Mouse (Mus musculus) gastrocnemius, postnatal 4 days (tissue): ENCODE results near the gene Gsx2. TPM values are rescaled to one million over a fixed set of nuclear protein-coding genes. Genes with fewer than 3 reads are reported as not detected.

ENCODE experiments used
- DNase-seq, 2 experiments: peaks; one replicate each; pipeline ENCODE4 v3.0.0; 2021 to 2022; ENCODE audit warnings: low spot score in 2 of 2, mixed read lengths in 2 of 2
- total RNA-seq, 2 experiments: library from RNA; stranded (reverse); gene quantifications; 2 replicates each; pipeline ENCODE4 v1.2.3; 2021

Gsx2 gene
- total RNA-seq, 2 experiments from 2014 or later: not detected

DNA sequence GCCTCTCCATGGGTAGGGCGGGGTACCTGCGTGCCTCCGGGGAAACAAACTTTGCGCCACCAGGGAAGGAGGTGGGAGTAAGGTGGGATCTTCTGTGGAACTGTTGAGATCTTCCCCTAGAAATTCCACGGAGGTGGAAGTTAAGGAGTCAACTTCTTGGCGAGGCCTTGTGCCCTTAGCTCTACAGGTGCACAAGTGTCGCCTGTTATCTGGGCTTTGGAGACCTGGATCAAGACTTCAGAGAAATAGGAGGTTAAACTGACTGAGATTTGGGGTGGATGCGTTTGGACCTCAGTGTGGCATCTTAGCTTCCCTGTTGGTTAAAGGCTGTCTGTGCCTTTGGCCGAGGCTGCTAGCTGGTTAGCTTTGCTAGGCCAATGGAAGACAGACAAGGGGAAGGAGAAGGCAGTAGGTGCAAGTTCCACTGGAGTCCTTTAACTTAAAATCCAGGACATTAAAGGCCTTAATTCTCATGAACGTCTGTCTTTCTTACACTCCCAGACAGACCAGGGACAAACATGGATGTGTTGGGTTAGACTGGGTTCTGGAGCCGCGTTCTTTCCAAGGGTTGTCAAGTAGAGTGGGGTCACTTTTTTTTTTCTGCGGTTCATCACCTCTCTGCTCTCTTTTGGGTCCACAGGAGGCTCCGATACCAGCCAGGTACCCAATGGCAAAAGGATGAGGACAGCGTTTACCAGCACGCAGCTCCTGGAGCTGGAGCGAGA, 1.1 kb downstream of the Gsx2 start:
- DNase-seq: no peak

DNA sequence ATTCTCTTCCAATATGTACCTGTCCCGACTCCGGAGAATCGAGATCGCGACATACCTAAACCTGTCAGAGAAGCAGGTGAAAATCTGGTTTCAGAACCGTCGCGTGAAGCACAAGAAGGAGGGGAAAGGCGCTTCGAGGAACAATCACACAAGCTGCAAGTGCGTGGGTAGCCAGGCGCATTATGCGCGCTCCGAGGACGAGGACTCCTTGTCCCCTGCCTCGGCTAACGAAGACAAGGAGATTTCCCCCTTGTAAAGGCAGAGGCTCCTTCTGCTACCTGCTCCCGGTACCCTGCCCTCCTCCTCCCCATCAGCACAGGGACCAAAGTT, 1.6 kb downstream of the Gsx2 start:
- no peak for DNase-seq

DNA sequence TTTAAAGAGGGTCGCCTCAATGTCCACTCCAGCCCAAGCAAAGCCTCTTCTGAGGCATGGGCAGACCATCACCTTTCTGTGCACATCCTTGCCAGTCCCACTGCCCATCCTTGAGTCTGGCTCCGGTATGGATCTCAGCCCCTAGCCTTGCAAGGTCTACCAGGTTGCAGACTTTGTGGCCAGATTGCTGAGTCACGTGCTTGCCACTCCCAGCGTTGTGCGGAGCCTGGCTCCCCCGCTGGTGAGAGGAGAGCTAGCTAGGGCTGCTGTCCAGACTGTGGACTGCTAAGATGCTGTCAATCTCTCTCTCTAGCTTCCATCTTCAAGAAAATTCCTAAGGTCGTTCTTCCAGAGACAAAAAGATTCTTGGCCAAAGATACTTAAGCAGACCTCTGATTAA, 4.2 kb downstream of the Gsx2 start:
- DNase-seq: no peak

- no peak for DNase-seq
These were observed 7.0 kb downstream of the Gsx2 start for GRCm38 (mm10) chr5:75082439-75082838.

DNA sequence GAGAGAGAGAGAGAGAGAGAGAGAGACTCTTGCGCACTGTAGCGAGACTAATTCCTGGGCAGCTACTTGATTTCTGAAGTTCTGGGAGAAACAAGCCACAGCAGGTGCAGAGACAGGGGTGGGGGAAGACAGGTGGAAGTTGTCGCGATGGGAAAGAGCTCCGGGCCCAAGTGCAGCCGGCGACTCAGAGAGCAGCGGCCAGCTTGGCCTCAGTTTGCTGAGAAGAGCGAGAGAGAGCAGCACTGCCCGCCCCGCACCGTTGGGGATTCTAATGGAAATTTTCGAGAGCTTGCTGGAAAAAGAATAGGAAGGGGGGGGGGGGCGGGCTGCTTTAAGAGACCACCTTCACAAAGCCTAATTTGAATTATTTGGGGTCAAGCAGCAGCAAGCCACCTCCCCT, 7.7 kb downstream of the Gsx2 start:
- DNase-seq: no peak

- no peak for DNase-seq
These were observed 8.4 kb downstream of the Gsx2 start for GRCm38 (mm10) chr5:75083591-75084392.

GRCm38 (mm10) chr5:75084393-75084870, 9.0 kb downstream of the Gsx2 start:
- DNase-seq: no peak

- no peak for DNase-seq
These were observed 9.6 kb downstream of the Gsx2 start for GRCm38 (mm10) chr5:75084871-75085520.

DNA sequence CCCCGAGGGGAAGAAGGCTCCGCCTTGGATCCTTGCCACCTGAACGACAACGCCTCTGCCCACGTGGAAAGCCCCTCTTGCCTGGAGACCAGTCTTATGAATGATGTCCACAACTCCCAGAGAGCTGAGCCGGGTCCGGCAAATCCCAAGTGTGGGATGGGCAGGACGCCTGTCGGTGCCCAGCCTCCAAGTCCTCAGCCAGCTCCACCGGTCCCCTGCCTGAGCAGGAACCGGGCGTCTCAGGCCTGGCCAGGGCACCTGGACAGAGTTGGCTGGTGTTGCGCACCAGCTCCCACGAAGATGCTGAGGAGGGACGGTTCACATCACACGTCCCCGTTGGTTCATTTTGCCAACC, 10.1 kb downstream of the Gsx2 start:
- no peak for DNase-seq

- DNase-seq: no peak
These were observed 10.5 kb downstream of the Gsx2 start for GRCm38 (mm10) chr5:75085906-75086305.

DNA sequence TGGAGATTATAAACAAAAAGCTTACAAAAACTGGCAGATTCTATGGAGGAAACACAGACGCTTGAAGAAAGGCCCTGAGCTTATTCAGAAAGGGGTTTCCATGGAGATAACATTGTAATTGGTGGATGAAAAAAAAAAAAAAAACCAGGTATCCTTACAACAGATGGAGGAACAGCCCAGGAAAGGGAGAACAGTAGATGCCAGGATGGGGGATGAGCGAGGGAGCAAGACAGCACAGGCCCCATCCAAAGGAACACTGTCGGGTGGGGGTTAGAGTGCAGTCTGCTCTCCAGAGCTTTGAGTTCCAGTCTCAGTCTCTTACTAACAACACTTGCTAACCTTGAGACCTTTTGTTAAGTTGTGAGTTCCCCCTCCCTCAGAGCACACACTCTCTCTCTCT, 31.1 kb downstream of the Gsx2 start:
- no peak for DNase-seq

DNA sequence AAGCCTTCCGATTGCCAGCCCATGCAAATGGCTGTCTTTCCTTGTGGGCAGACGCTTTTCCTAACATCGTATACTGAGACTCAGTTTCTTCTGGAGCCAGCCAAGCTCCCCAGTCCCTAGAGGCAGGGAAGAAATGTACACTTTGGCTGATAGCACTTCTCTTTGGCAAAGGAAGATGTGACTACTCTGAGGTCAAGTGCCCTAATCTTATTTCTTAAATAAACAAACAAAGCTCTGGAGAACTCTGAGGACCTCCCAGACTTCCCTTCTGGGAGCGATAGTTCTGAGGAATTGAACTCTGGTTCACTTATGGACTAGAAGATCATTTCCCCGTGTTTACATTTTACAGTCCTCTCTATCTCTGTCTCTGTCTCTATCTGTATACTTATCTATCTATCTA, 34.0 kb downstream of the Gsx2 start:
- no peak for DNase-seq

DNA sequence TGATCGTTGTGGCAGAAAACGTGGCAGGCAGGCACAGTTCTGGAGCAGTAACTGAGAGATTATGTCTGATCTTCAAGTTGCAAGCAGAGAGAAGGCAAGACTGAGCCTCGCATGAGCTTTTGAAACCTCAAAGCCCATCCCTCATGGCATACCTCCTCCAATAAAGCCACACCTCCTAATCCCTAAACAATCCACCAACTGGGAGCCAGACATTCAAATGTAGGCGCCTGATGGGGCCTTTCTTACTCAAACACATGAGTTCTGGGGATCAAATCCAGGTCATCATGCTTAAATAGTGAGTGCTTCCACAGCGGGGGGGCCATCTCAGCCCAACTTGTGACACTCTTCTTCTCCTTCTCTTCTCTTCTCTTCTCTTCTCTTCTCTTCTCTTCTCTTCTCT, 36.4 kb downstream of the Gsx2 start:
- no peak for DNase-seq

DNA sequence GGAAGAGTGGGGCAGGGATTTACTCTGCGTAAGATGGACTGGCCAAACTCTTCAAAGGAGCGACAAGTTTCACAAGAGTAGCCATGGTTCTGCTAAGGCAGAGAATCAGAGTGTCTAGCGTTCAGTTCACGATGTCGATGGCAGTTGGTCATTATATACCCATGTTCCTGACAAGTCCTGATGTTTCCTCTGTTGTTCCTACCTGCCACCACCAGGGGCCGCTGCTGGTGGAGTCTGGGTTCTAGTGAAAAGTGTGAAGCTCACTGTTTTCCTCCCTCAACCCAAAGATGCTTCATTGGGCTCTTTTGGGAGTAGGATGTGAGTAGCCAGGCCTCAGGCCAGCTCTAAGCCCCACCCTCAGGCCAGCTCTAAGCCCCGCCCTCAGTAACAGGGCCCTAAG, 43.4 kb downstream of the Gsx2 start:
- no peak for DNase-seq

DNA sequence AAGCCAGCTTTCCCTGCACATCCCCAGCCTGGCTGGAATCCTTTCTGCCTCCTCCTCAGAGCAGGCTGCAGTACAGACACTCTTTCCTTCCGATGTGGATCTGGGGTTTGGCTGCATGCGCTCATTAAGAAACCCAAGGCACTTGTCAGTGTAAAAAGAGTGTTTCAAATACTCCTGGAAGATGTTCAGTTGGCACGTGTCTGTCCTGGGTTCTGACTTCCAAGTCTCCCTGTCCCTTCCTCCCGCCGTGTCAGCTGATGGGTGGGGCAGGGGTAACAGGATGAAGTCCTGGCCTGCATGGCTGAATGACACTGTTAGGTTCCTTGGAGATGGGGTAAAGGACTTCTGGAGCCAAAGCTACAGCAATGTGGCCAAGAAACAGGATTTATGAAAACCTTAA, 46.2 kb downstream of the Gsx2 start:
- peak; percentile 43 to 59 for DNase-seq

Other genes starting within 250 kb of the Gsx2 start
- gene Chic2, start 30.8 kb upstream of the Gsx2 start, total RNA-seq: 10 to 100 TPM; 29.2 to 31.2 TPM
- 10 to 100 TPM; 72.4 to 77.3 TPM for gene Pdgfra, start 76.7 kb downstream of the Gsx2 start, total RNA-seq